Mouse (Mus musculus) thymus, postnatal 4 days (tissue): ENCODE measurements around the gene Angptl8.

Experiments
- DNase-seq: peaks from one replicate; pipeline ENCODE4 v3.0.0; 2021

The Angptl8 gene

GRCm38 (mm10) chr9:21816716-21817305, 18.5 kb upstream of the Angptl8 start:
- DNase-seq: no peak

DNA sequence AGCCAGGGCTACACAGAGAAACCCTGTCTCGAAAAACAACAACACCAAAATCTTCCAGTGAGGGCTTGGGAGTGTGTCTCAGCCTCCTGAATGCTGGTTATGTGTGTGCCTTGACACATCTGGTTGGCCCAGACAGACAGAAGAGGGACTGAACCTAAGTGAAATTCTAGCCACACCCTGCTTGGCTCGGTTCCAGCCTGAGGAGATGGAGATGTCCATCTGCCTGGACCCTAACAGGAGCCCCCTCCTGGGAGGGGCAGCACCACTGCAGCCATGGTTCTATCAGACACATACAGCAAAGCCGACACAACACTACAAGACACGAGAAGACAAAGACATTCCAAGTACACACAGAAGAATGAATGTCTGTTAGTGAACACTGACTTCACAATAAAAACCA, 17.2 kb upstream of the Angptl8 start:
- no peak for DNase-seq

DNA sequence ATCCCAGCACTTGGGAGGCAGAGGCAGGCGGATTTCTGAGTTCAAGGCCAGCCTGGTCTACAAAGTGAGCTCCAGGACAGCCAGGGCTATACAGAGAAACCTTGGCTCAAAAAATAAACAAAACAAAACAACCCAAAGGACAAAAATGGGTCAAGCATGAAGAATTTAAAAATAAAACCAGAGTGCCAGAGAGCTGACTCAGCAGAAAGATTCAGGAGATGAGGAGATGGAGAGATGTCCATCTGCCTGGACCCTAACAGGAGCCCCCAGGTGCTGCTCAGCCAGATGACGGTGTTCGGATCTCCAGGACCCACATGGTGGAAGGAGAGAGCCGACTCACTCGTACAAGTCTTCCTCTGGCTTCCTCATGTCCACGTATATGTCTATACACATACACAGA, 16.7 kb upstream of the Angptl8 start:
- no peak for DNase-seq

GRCm38 (mm10) chr9:21819181-21819729, 16.1 kb upstream of the Angptl8 start:
- no peak for DNase-seq

DNA sequence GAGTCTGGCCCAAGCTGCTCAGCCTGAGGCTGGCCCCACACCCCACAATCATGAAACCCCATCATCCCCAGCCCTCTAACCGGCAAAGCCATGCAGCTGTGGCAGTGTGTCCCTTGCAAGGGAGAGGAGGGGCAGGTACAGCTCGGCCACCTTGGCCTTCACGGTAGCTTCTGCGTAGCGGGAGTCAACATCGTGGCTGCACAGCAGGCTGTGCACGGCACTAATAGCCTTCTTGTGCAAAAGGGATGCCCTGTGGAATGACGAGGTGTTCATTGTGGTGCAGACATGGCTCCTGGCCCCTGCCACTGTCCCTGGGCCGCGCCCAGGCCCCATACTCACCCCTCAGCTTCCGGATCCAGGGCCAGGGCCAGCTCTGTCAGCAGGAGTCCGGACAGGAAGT, 15.1 kb upstream of the Angptl8 start:
- no peak for DNase-seq

GRCm38 (mm10) chr9:21822686-21823085, 12.6 kb upstream of the Angptl8 start:
- DNase-seq: no peak

- DNase-seq: no peak
Measured at GRCm38 (mm10) chr9:21823957-21824356, 11.4 kb upstream of the Angptl8 start.

DNA sequence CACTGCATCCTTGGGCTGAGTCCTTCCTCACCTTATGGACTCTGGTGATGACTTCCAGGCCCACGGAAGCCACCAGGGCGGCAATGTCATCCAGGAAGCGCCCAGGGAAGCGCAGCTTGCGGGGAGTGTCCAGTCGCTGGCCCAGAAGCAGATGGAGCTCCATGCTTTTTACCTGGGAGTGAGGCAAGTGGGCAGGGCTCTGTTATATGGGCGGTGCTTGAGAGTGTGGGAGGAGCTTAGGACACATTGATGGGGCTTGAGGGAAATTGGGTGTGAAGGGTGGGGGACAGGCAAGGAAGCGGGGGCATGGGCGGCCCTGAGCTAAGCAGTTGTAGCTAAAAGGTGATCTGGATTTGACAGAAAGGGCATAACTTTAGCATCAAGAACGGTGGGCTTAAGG, 10.9 kb upstream of the Angptl8 start:
- DNase-seq: no peak

DNA sequence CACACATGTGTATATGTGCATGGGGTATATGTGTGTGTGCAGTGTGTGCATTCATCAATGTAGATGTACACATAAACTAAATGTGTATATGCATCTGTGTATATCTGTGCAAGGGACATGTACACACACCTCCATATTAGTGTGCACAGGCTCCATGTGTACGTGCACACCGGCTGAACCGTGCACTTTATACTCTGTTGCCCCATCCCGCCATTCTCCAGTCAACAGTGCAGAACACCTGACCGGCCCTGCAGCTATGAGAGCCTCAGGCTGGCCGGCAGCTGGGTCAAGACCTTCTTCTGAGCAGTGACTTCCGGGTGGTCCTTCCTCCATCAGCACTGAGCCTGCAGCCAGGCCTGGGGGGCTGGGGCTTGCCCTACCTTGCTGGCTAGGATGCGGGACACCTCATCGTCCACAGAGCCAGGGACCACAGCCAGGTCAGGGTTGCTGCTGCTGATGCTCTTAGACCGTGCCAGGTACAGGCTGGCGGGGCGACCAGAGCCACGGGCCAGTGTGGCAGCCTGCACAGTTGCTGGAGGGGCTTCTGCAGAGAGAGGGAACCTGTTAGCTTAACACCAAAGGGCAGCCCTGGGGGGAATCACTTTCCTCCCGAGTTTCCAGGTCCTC, 5.4 kb upstream of the Angptl8 start:
- no peak for DNase-seq

GRCm38 (mm10) chr9:21830461-21830850, 4.9 kb upstream of the Angptl8 start:
- DNase-seq: no peak

DNA sequence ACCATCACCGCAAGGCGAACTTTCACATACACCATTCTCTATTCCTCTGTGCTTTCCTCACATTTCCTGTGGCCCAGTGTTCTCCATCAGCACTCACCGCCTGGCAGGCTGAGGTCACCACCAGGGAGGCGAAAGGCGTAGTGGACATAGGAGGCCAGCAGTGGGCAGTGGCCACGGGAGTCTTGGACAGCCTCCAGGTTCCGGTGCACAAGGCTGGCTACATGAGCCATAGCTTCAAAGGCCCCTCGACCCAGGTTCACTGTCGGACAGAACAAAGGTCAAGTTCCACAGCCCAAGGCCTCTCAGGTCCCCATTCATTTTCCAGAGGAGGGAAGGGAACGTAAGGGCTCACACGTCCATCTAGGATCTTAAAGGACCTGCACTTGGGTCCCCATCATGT, 4.4 kb upstream of the Angptl8 start:
- no peak for DNase-seq

GRCm38 (mm10) chr9:21831558-21832240, 3.6 kb upstream of the Angptl8 start:
- DNase-seq: no peak

DNA sequence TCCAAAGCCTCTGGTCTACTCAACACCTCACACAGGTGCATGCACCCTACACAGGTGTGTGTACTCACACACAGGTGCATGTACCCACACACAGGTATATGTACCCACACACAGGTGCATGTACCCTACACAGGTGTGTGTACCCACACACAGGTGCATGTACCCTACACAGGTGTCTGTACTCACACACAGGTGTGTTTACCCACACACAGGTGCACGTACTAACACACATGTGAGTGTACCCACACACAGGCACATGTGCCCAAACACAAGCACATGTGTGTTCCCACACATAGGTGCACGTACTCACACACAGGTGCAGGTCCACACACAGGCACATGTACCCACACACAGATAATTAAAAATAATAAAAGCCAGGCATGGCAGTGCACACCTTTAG, 2.4 kb downstream of the Angptl8 start:
- DNase-seq: no peak

GRCm38 (mm10) chr9:21840115-21840787, 4.9 kb downstream of the Angptl8 start:
- DNase-seq: peak; percentile 74

- DNase-seq: no peak
Measured at GRCm38 (mm10) chr9:21841340-21841739, 6.0 kb downstream of the Angptl8 start.

DNA sequence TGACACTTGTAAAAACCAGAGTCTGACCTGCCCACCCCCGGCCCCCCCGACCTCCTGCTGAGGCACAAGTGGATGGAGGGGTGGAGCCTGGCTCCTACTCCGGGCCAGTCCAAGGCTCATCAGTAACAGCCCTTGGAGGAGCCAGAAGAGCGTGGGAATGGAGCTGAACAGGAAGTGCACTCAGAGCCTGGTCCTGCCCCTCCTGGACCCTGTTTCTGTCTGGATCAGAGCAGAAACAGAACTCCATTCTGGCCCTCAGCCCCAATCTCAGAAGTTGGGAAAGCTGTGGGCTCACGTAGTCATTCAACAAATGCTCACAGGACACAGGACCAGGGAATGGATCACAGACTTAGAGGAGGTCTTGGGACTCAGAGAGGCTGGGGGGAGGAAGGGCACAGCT, 7.1 kb downstream of the Angptl8 start:
- no peak for DNase-seq

DNA sequence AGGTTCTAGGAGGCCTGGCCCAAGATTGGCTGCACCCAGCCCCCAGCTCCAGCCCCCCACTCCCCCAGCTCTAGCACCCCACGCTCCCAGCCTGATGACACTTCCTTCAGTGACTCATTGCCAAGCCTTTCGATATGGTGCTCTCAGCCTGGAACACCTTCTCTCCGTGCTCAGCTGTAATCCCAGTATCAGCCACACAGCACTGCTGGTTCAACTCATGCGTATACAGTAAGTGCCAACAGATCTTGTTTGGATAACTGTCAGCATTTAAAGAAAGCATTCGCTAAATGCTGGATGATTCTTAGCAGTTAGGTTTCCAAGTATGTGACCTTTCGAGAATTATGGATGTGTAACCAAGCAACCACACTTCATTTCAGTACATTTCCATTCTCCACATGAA, 7.8 kb downstream of the Angptl8 start:
- DNase-seq: no peak

GRCm38 (mm10) chr9:21845381-21846080, 10.2 kb downstream of the Angptl8 start:
- DNase-seq: peak; percentile 61

- DNase-seq: no peak
Measured at GRCm38 (mm10) chr9:21846755-21847341, 11.5 kb downstream of the Angptl8 start.

GRCm38 (mm10) chr9:21847425-21847824, 12.1 kb downstream of the Angptl8 start:
- no peak for DNase-seq

- no peak for DNase-seq
Measured at GRCm38 (mm10) chr9:21847926-21848325, 12.6 kb downstream of the Angptl8 start.
